Mouse (Mus musculus) erythroblast, embryonic 14.5 days (primary cell): ENCODE results near the gene Kbtbd12.

ENCODE experiments used
- GATA1 ChIP-seq: IDR thresholded peaks from 2 replicates; pipeline ENCODE4 v1.6.1; 2012; ENCODE audit warnings: low read length, inconsistent platforms, mixed read lengths
- TAL1 ChIP-seq: IDR thresholded peaks from 3 replicates; pipeline ENCODE4 v1.6.1; 2012; ENCODE audit warnings: low read length, inconsistent platforms, mixed read lengths

DNA sequence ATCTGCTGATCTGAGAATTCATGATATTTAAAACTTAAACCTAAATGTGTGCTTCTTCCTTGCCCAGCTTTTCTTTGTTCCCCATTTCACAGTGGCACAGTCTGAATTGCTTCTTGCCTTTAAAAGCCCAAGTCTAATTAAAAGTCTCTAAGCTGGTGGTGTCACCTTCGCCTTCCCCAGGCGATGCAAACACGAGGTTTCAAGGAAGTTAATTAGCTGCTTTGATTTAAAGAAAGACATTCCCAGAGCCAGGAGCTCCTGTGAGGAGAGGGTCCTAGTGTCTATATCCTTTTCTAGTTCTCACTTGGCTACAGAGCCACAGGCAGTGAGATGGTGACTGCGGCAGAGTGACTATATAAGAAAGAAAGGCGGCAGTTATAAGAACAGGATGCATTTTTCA, 18.2 kb downstream of the Kbtbd12 start:
- TF ChIP-seq GATA1 (no peak), TAL1 (no peak)
